Mouse (Mus musculus) forebrain, embryonic 11.5 days (tissue): ENCODE results near the gene Srf. TPM values are rescaled to one million over a fixed set of nuclear protein-coding genes. Genes with fewer than 3 reads are reported as not detected.

ENCODE experiments used
- ATAC-seq: fragments of 200-750 bp; cut with Nextera tagmentation; replicated peaks from 2 replicates; pipeline ENCODE4 v1.8.0; 2017; ENCODE audit warnings: moderate TSS enrichment; ENCODE audit not compliant: low FRiP score
- DNase-seq: peaks from one replicate; pipeline ENCODE4 v3.0.0-alpha.2; 2017; ENCODE audit warnings: low spot score
- H3K27ac ChIP-seq: fragments of 300-500 bp; sonication (generic); 2 replicates; pipeline ENCODE4 v1.5.1; 2014; ENCODE audit warnings: low read depth, low read length
- H3K27me3 ChIP-seq: fragments of 300-500 bp; sonication (generic); 2 replicates; pipeline ENCODE4 v1.6.1; 2014; ENCODE audit warnings: mild to moderate bottlenecking, low read length, mixed read lengths; ENCODE audit not compliant: control insufficient read depth, insufficient read depth
- H3K36me3 ChIP-seq: fragments of 300-500 bp; sonication (generic); 2 replicates; pipeline ENCODE4 v1.6.1; 2014; ENCODE audit warnings: mild to moderate bottlenecking, low read length, moderate library complexity, mixed read lengths; ENCODE audit not compliant: control insufficient read depth, insufficient read depth
- H3K4me1 ChIP-seq: fragments of 300-500 bp; sonication (generic); replicated peaks from 2 replicates; pipeline ENCODE4 v1.6.1; 2014; ENCODE audit warnings: low read length, mixed read lengths; ENCODE audit not compliant: control insufficient read depth, insufficient read depth
- H3K4me2 ChIP-seq: fragments of 300-500 bp; sonication (generic); 2 replicates; pipeline ENCODE4 v1.6.1; 2014; ENCODE audit warnings: low read depth, mild to moderate bottlenecking, low read length, moderate library complexity, mixed read lengths; ENCODE audit not compliant: severe bottlenecking
- H3K4me3 ChIP-seq: fragments of 300-500 bp; sonication (generic); 2 replicates; pipeline ENCODE4 v1.5.1; 2014; ENCODE audit warnings: low read depth, low read length
- H3K9ac ChIP-seq: fragments of 300-500 bp; sonication (generic); 2 replicates; pipeline ENCODE4 v1.6.1; 2014; ENCODE audit warnings: low read length
- H3K9me3 ChIP-seq: fragments of 300-500 bp; sonication (generic); 2 replicates; pipeline ENCODE4 v1.6.1; 2016; ENCODE audit warnings: low read length, mixed read lengths; ENCODE audit not compliant: control insufficient read depth
- WGBS: fragments of 180-500 bp; shearing (Covaris S2); extraction: QIAGEN DNeasy Blood & Tissue Kit; methylation state at CpG from one replicate; pipeline ENCODE4 v1.1.7; 2014; 5-methylcytosine and 5-hydroxymethylcytosine counted together
- microRNA-seq: library from miRNA; unstranded; fragments of <30 nt; microRNA quantifications from one replicate; pipeline ENCODE4, GENCODE M21; 2016; ENCODE audit not compliant: insufficient number of aligned reads
- polyA plus RNA-seq: library from polyadenylated mRNA; unstranded; fragments of >200 nt; fragmentation: Nextera tagmentation; extraction: Ambion mirVana; gene quantifications from 2 replicates; pipeline ENCODE4 v1.2.1, GENCODE M21; 2014

Gene Srf
- polyA plus RNA-seq, 1 experiment from 2014 or later = 5.2 TPM

DNA sequence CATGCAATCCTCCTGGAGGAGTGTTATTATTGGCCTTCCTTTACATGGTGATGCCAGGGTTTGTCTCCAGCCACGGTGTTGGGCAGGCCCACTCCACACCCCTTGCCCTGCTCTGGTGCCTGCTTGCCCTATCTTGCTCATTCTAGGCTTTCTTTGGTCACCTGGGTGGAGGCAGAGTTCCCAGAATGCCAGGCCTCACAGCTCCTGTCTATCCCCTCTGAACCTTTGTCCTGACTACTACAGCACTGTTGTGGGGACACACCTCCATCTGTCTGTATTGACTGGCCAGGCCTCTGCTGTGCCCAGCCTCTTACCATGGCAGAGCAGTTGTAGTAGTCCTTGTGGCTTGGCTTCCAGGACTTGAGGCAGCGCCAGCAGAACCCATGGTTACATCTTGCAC, 53.2 kb downstream of the Srf start:
- 91% methylated on average over 2 of the region's 2 CpGs for WGBS
- Histone ChIP-seq H3K4me3 (no peak overlapping the region), H3K9me3 (no peaks in the 10 kb centered on the region), H3K9ac (no peak overlapping the region), H3K36me3 (no peaks in the 10 kb centered on the region; the same call in 1 of the 2 replicates), H3K27me3 (no peaks in the 10 kb centered on the region), H3K4me2 (no peak overlapping the region), H3K27ac (no peak overlapping the region), H3K4me1 (no peaks in the 10 kb centered on the region; the same call in 1 of the 2 replicates)
- DNase-seq (no peak), ATAC-seq (no peak)

Small RNA genes within 50 kb of the gene (microRNA-seq; reads per million reads assigned to microRNA genes)
- gene Mir6976 = not detected

Other genes starting within 250 kb of the Srf start
- gene Abcc10, start 227.8 kb downstream of the Srf start, polyA plus RNA-seq = 7.3 and 8.3 TPM in 2 replicates
- 16.4 and 17.0 TPM in 2 replicates for gene Zfp318, start 172.4 kb downstream of the Srf start, polyA plus RNA-seq
- 0.28 and 0.52 TPM in 2 replicates for gene Crip3, start 127.2 kb downstream of the Srf start, polyA plus RNA-seq
- not detected in 2 replicates for gene Slc22a7, start 117.7 kb downstream of the Srf start, polyA plus RNA-seq
- 3.5 TPM in 2 replicates for gene Ttbk1, start 68.5 kb downstream of the Srf start, polyA plus RNA-seq
- gene Dnph1, start 59.5 kb downstream of the Srf start, polyA plus RNA-seq = 87.6 and 89.0 TPM in 2 replicates
- gene Cul9, start 9.8 kb downstream of the Srf start, polyA plus RNA-seq = 3.4 and 4.0 TPM in 2 replicates
- gene Ptk7, start 73.3 kb upstream of the Srf start, polyA plus RNA-seq = 40.8 and 43.3 TPM in 2 replicates
- gene Klc4, start 89.8 kb upstream of the Srf start, polyA plus RNA-seq = 34.9 and 35.8 TPM in 2 replicates
- gene Mrpl2, start 90.1 kb upstream of the Srf start, polyA plus RNA-seq = 111 and 117 TPM in 2 replicates
- 34.4 and 34.9 TPM in 2 replicates for gene Cul7, start 94.2 kb upstream of the Srf start, polyA plus RNA-seq
- gene Rrp36, start 118.2 kb upstream of the Srf start, polyA plus RNA-seq = 61.0 and 64.1 TPM in 2 replicates
- gene Mea1, start 122.6 kb upstream of the Srf start, polyA plus RNA-seq = 167 and 187 TPM in 2 replicates
- gene Klhdc3, start 124.7 kb upstream of the Srf start, polyA plus RNA-seq = 117 and 129 TPM in 2 replicates
- 140 TPM in 2 replicates for gene Ppp2r5d, start 148.9 kb upstream of the Srf start, polyA plus RNA-seq
- gene Pex6, start 155.3 kb upstream of the Srf start, polyA plus RNA-seq = 21.4 and 22.7 TPM in 2 replicates
- 0.36 and 0.80 TPM in 2 replicates for gene Gnmt, start 173.0 kb upstream of the Srf start, polyA plus RNA-seq
- gene Cnpy3, start 196.0 kb upstream of the Srf start, polyA plus RNA-seq = 61.2 and 61.8 TPM in 2 replicates
- gene Ptcra, start 207.5 kb upstream of the Srf start, polyA plus RNA-seq = 0.35 and 0.44 TPM in 2 replicates
- gene 2310039H08Rik, start 216.5 kb upstream of the Srf start, polyA plus RNA-seq = 53.7 and 57.5 TPM in 2 replicates
- 178 and 189 TPM in 2 replicates for gene Rpl7l1, start 226.5 kb upstream of the Srf start, polyA plus RNA-seq